Mouse (Mus musculus) G1E (cell line): ENCODE data around the gene P2ry6.

Experiments used
- CTCF ChIP-seq: IDR thresholded peaks from 2 replicates; pipeline ENCODE4 v1.5.1; 2012; ENCODE audit warnings: low read depth, low read length, inconsistent platforms, mixed read lengths
- GATA1 ChIP-seq: IDR thresholded peaks from 2 replicates; pipeline ENCODE4 v1.6.1; 2012; ENCODE audit warnings: borderline replicate concordance, low read length, inconsistent platforms, mixed read lengths
- POLR2AphosphoS5 ChIP-seq: IDR thresholded peaks from 2 replicates; pipeline ENCODE4 v1.6.1; 2012; ENCODE audit warnings: low read depth, low read length, inconsistent platforms; ENCODE audit not compliant: insufficient replicate concordance
- TAL1 ChIP-seq: conservative IDR thresholded peaks from 2 replicates; pipeline ENCODE4 v1.6.1; 2012; ENCODE audit warnings: low read depth, low read length, inconsistent platforms, mixed read lengths

DNA sequence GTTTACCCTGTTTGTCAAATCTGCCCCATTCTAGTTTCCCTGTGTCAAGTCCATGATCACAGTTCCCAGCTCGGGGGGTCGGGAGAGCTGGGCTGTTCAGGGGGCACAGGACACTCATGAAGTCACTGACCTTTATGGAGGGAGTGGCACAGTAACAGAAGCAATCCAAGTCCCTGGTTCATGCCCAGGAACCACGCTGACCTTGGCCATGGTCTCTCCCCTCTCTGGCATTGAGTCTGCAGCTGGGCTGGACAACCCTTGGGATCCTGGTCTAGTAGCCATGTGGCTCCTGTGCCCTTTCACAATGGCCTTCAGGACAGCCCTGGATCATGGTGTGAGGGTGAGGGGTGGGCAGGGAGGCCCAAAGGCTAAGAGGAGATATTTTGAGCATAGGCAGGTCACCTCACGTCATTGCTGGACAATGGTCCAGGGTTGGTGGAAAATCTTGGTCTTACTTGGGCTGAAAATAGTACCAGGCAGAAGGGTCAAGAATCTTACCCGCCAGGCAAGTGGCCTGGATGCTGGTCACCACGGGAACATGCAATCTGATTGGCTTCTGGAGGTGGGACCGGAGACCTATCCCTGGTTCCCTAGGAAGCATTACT lies 20.9 kb upstream of the P2ry6 start:
- no peak for TF ChIP-seq CTCF
- no peak for TF ChIP-seq TAL1
- TF ChIP-seq GATA1 = no peak
- TF ChIP-seq POLR2AphosphoS5 = no peak
